ENCODE assay signal across 25 mouse cellular contexts in the genomic region with DNA sequence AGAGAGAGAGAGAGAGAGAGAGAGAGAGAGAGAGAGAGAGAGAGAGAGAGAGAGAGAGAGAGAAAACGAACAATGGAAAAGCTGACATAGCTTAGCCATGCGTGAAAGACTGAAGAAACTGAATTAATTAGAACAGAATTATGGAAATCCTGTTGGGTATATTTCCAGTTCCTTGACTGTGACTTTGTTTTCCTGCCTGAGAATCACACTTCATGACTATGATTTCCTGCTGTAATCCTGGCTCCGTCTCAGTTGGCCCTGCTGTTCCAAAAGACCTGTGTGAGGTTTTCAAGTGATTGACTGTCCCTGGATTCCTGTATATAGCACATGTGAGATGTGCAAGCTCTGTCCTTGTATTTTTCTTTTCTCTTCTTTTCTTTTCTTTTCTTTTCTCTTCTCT.
DNase-seq lines count a peak whose midpoint lies in the region; ATAC-seq and TF ChIP-seq lines count a peak whose summit lies in the region.
"Had no signal": no experiment of that assay in that cellular context is flagged by ENCODE, and none has a peak within 500 bp of the region (broad histone marks: within the 10 kb centered on the region; RNA-seq: fewer than 3 reads in every experiment).

No protein-coding gene starts in this region.

- no peak overlapping the region for H3K9ac ChIP-seq in midbrain, embryonic 11.5 days (ENCODE audit: low read length)
- H3K9ac ChIP-seq: embryonic facial prominence, embryonic 15.5 days; heart, embryonic 13.5 days; hindbrain, embryonic 12.5 days; kidney, embryonic 15.5 days; limb, embryonic 13.5 days; liver, embryonic 13.5 days had no signal

- no peaks in the 10 kb centered on the region for H3K4me1 ChIP-seq in midbrain, embryonic 11.5 days (ENCODE audit: control insufficient read depth, insufficient read depth, low read length)
- peaks cover 3% of the 10 kb centered on the region; the same call in 1 of the 2 replicates for H3K4me1 ChIP-seq in midbrain, embryonic 10.5 days
- H3K4me1 ChIP-seq: embryonic facial prominence, embryonic 15.5 days; heart, embryonic 13.5 days; hindbrain, embryonic 12.5 days; kidney, embryonic 15.5 days; limb, embryonic 13.5 days; liver, embryonic 13.5 days had no signal

- no peak for TF ChIP-seq POLR2A in brain, embryonic 14.5 days (IDR thresholded peaks at IDR 0.05; ENCODE audit: borderline replicate concordance, extremely low read depth, insufficient read depth, insufficient read length, poor library complexity, severe bottlenecking)

- no peaks in the 10 kb centered on the region for H3K27me3 ChIP-seq in midbrain, embryonic 11.5 days (ENCODE audit: control insufficient read depth, insufficient read depth, low read length)
- H3K27me3 ChIP-seq in midbrain, embryonic 10.5 days (ENCODE audit: low read depth, poor library complexity, severe bottlenecking): no peaks in the 10 kb centered on the region
- H3K27me3 ChIP-seq: embryonic facial prominence, embryonic 15.5 days; heart, embryonic 13.5 days; hindbrain, embryonic 12.5 days; kidney, embryonic 15.5 days; limb, embryonic 13.5 days; liver, embryonic 13.5 days; Patski had no signal

- H3K4me2 ChIP-seq in midbrain, embryonic 11.5 days: no peak overlapping the region
- H3K4me2 ChIP-seq: embryonic facial prominence, embryonic 15.5 days; heart, embryonic 13.5 days; hindbrain, embryonic 12.5 days; kidney, embryonic 15.5 days; limb, embryonic 13.5 days; liver, embryonic 13.5 days had no signal

- H3K36me3 ChIP-seq in midbrain, embryonic 11.5 days (ENCODE audit: control insufficient read depth, insufficient read depth, low read length): no peaks in the 10 kb centered on the region
- H3K36me3 ChIP-seq in midbrain, embryonic 10.5 days: no peaks in the 10 kb centered on the region
- H3K36me3 ChIP-seq: embryonic facial prominence, embryonic 15.5 days; heart, embryonic 13.5 days; hindbrain, embryonic 12.5 days; kidney, embryonic 15.5 days; limb, embryonic 13.5 days; liver, embryonic 13.5 days had no signal

- peak; percentile 11 to 31 for DNase-seq in cerebellum, postnatal 25 days
- DNase-seq in cerebellum, adult 11 months: no peak
- no peak for DNase-seq in midbrain, embryonic 11.5 days (ENCODE audit: low spot score, missing footprints)
- DNase-seq in midbrain, embryonic 10.5 days (ENCODE audit: low spot score): no peak
- peak; percentile 73 for DNase-seq in brain, embryonic 14.5 days (ENCODE audit: low read depth)
- peak; percentile 13 for DNase-seq in retina, embryonic 14.5 days (ENCODE audit: low spot score)
- no peak for DNase-seq in frontal cortex, postnatal 25 days (ENCODE audit: low spot score in 2 of 2)
- DNase-seq: adrenal gland, postnatal 36 days; gastrocnemius, postnatal 36 days; heart, adult 2 months; heart, postnatal 14 days; kidney, adult 11 months; kidney, postnatal 36 days; layer of hippocampus, postnatal 36 days; liver, embryonic 13.5 days; lung, adult 2 months; lung, postnatal 14 days; right cerebral cortex, postnatal 25 days; spleen, adult 18-20 months had no signal

- 48% methylated on average over 3 of the region's 3 CpGs for WGBS in midbrain, embryonic 11.5 days
- 60% methylated on average over 3 of the region's 3 CpGs for WGBS in midbrain, embryonic 10.5 days

- H3K4me3 ChIP-seq in midbrain, embryonic 11.5 days (ENCODE audit: low read depth, low read length): no peak overlapping the region
- H3K4me3 ChIP-seq in midbrain, embryonic 10.5 days: no peak overlapping the region
- H3K4me3 ChIP-seq: embryonic facial prominence, embryonic 15.5 days; heart, adult 2 months; heart, embryonic 13.5 days; hindbrain, embryonic 12.5 days; kidney, embryonic 15.5 days; limb, embryonic 13.5 days; liver, embryonic 13.5 days had no signal

- no peak overlapping the region for H3K27ac ChIP-seq in midbrain, embryonic 11.5 days (ENCODE audit: low read depth, low read length)
- H3K27ac ChIP-seq in midbrain, embryonic 10.5 days (replicated peaks): no peak overlapping the region
- H3K27ac ChIP-seq: embryonic facial prominence, embryonic 15.5 days; heart, adult 2 months; heart, embryonic 13.5 days; hindbrain, embryonic 12.5 days; kidney, embryonic 15.5 days; limb, embryonic 13.5 days; liver, embryonic 13.5 days had no signal

- ATAC-seq in midbrain, embryonic 11.5 days (ENCODE audit: low FRiP score): peak; percentile 75
- ATAC-seq: Patski had no signal

- no peak for TF ChIP-seq CTCF in brain, embryonic 14.5 days (IDR thresholded peaks at IDR 0.05; ENCODE audit: borderline replicate concordance, extremely low read depth, insufficient read depth, insufficient read length)

- no peaks in the 10 kb centered on the region for H3K9me3 ChIP-seq in midbrain, embryonic 11.5 days (ENCODE audit: control insufficient read depth, low read length)
- no peaks in the 10 kb centered on the region for H3K9me3 ChIP-seq in midbrain, embryonic 10.5 days (replicated peaks)
- H3K9me3 ChIP-seq: embryonic facial prominence, embryonic 15.5 days; hindbrain, embryonic 12.5 days; kidney, embryonic 15.5 days; limb, embryonic 13.5 days had no signal

Comparison
In these comparisons a context has a peak if more than half of its experiments do, and no peak if none do; other contexts are left out.
1. DNase-seq: peak in cerebellum, postnatal 25 days (2 of 2), brain, embryonic 14.5 days (single experiment) and retina, embryonic 14.5 days (single experiment); none in cerebellum, adult 11 months (single experiment), midbrain, embryonic 11.5 days (single experiment), midbrain, embryonic 10.5 days (single experiment) and frontal cortex, postnatal 25 days (0 of 2).